Mouse (Mus musculus): Measurements from ENCODE around the gene Atp10a. TPM values are rescaled to one million over a fixed set of nuclear protein-coding genes. Genes with fewer than 3 reads are reported as not detected.

Gene Atp10a
- polyA plus RNA-seq, 1 experiment from 2014 or later, result 2.7 TPM

- Histone ChIP-seq H3K27me3 (ENCODE audit: control insufficient read depth, insufficient read depth, low read length) (no peaks in the 10 kb centered on the region), H3K4me3 (ENCODE audit: low read depth, low read length) (no peak overlapping the region), H3K4me2 (ENCODE audit: low read depth, low read length, severe bottlenecking) (no peak overlapping the region), H3K36me3 (ENCODE audit: control insufficient read depth, insufficient read depth, low read length) (no peaks in the 10 kb centered on the region), H3K9ac (ENCODE audit: low read length) (no peak overlapping the region), H3K9me3 (ENCODE audit: control insufficient read depth, low read length) (no peaks in the 10 kb centered on the region), H3K4me1 (replicated peaks; ENCODE audit: control insufficient read depth, insufficient read depth, low read length) (no peaks in the 10 kb centered on the region), H3K27ac (ENCODE audit: low read depth, low read length) (no peak overlapping the region)
- DNase-seq (ENCODE audit: low spot score) (no peak), ATAC-seq (replicated peaks; ENCODE audit: low FRiP score) (no peak)
- 61% methylated on average over 1 of the region's 1 CpGs for WGBS
These were observed 8.6 kb upstream of the Atp10a start for GRCm38 (mm10) chr7:58647404-58647803.

- peak; percentile 87 for DNase-seq (ENCODE audit: low spot score)
- Histone ChIP-seq H3K36me3 (ENCODE audit: control insufficient read depth, insufficient read depth, low read length) (no peaks in the 10 kb centered on the region), H3K4me1 (replicated peaks; ENCODE audit: control insufficient read depth, insufficient read depth, low read length) (0 out of 2 replicates have a peak, but pooled peaks cover 2% of the 10 kb centered on the region), H3K9me3 (ENCODE audit: control insufficient read depth, low read length) (no peaks in the 10 kb centered on the region), H3K27ac (ENCODE audit: low read depth, low read length) (peak overlapping the region; percentile 53; the same call in 1 of the 2 replicates), H3K4me2 (ENCODE audit: low read depth, low read length, severe bottlenecking) (peak overlapping the region; percentile 86), H3K27me3 (ENCODE audit: control insufficient read depth, insufficient read depth, low read length) (no peaks in the 10 kb centered on the region), H3K4me3 (ENCODE audit: low read depth, low read length) (peak overlapping the region; percentile 66), H3K9ac (ENCODE audit: low read length) (peak overlapping the region; percentile 78)
- WGBS, result under 1% methylated on average over 60 of the region's 81 CpGs
- ATAC-seq (replicated peaks; ENCODE audit: low FRiP score), result peak; percentile 94
These were observed 2.2 kb downstream of the Atp10a start for GRCm38 (mm10) chr7:58657913-58658789.

GRCm38 (mm10) chr7:58658790-58659405, 2.9 kb downstream of the Atp10a start:
- H3K4me3 ChIP-seq (ENCODE audit: low read depth, low read length), result peak overlapping the region; percentile 66
- no peak overlapping the region for H3K27ac ChIP-seq (ENCODE audit: low read depth, low read length)
- H3K9me3 ChIP-seq (ENCODE audit: control insufficient read depth, low read length), result no peaks in the 10 kb centered on the region
- no peaks in the 10 kb centered on the region for H3K27me3 ChIP-seq (ENCODE audit: control insufficient read depth, insufficient read depth, low read length)
- WGBS, result 27% methylated on average over 14 of the region's 14 CpGs
- no peaks in the 10 kb centered on the region for H3K36me3 ChIP-seq (ENCODE audit: control insufficient read depth, insufficient read depth, low read length)
- peak overlapping the region; percentile 78 for H3K9ac ChIP-seq (ENCODE audit: low read length)
- peak overlapping the region; percentile 86 for H3K4me2 ChIP-seq (ENCODE audit: low read depth, low read length, severe bottlenecking)
- DNase-seq (ENCODE audit: low spot score) (no peak), ATAC-seq (replicated peaks; ENCODE audit: low FRiP score) (peak; percentile 34)
- 0 out of 2 replicates have a peak, but pooled peaks cover 2% of the 10 kb centered on the region for H3K4me1 ChIP-seq (replicated peaks; ENCODE audit: control insufficient read depth, insufficient read depth, low read length)

GRCm38 (mm10) chr7:58660046-58660445, 4.1 kb downstream of the Atp10a start:
- no peaks in the 10 kb centered on the region for H3K27me3 ChIP-seq (ENCODE audit: control insufficient read depth, insufficient read depth, low read length)
- ATAC-seq (replicated peaks; ENCODE audit: low FRiP score), result no peak
- no peak overlapping the region for H3K9ac ChIP-seq (ENCODE audit: low read length)
- H3K4me2 ChIP-seq (ENCODE audit: low read depth, low read length, severe bottlenecking), result no peak overlapping the region
- no peaks in the 10 kb centered on the region for H3K9me3 ChIP-seq (ENCODE audit: control insufficient read depth, low read length)
- H3K4me1 ChIP-seq (replicated peaks; ENCODE audit: control insufficient read depth, insufficient read depth, low read length), result 0 out of 2 replicates have a peak, but pooled peaks cover 2% of the 10 kb centered on the region
- H3K4me3 ChIP-seq (ENCODE audit: low read depth, low read length), result no peak overlapping the region
- H3K36me3 ChIP-seq (ENCODE audit: control insufficient read depth, insufficient read depth, low read length), result no peaks in the 10 kb centered on the region
- no peak for DNase-seq (ENCODE audit: low spot score)
- no peak overlapping the region for H3K27ac ChIP-seq (ENCODE audit: low read depth, low read length)

GRCm38 (mm10) chr7:58660665-58661064, 4.7 kb downstream of the Atp10a start:
- Histone ChIP-seq H3K27me3 (ENCODE audit: control insufficient read depth, insufficient read depth, low read length) (no peaks in the 10 kb centered on the region), H3K4me1 (replicated peaks; ENCODE audit: control insufficient read depth, insufficient read depth, low read length) (0 out of 2 replicates have a peak, but pooled peaks cover 2% of the 10 kb centered on the region), H3K9ac (ENCODE audit: low read length) (no peak overlapping the region), H3K27ac (ENCODE audit: low read depth, low read length) (no peak overlapping the region), H3K9me3 (ENCODE audit: control insufficient read depth, low read length) (no peaks in the 10 kb centered on the region), H3K36me3 (ENCODE audit: control insufficient read depth, insufficient read depth, low read length) (no peaks in the 10 kb centered on the region), H3K4me2 (ENCODE audit: low read depth, low read length, severe bottlenecking) (no peak overlapping the region), H3K4me3 (ENCODE audit: low read depth, low read length) (no peak overlapping the region)
- WGBS, result 96% methylated on average over 5 of the region's 5 CpGs
- DNase-seq (ENCODE audit: low spot score) (no peak), ATAC-seq (replicated peaks; ENCODE audit: low FRiP score) (no peak)

GRCm38 (mm10) chr7:58661076-58661475, 5.1 kb downstream of the Atp10a start:
- DNase-seq (ENCODE audit: low spot score), result no peak
- H3K4me2 ChIP-seq (ENCODE audit: low read depth, low read length, severe bottlenecking), result no peak overlapping the region
- H3K27ac ChIP-seq (ENCODE audit: low read depth, low read length), result no peak overlapping the region
- no peaks in the 10 kb centered on the region for H3K27me3 ChIP-seq (ENCODE audit: control insufficient read depth, insufficient read depth, low read length)
- ATAC-seq (replicated peaks; ENCODE audit: low FRiP score), result no peak
- H3K4me1 ChIP-seq (replicated peaks; ENCODE audit: control insufficient read depth, insufficient read depth, low read length), result 0 out of 2 replicates have a peak, but pooled peaks cover 2% of the 10 kb centered on the region
- no peak overlapping the region for H3K4me3 ChIP-seq (ENCODE audit: low read depth, low read length)
- no peaks in the 10 kb centered on the region for H3K36me3 ChIP-seq (ENCODE audit: control insufficient read depth, insufficient read depth, low read length)
- WGBS, result 89% methylated on average over 7 of the region's 7 CpGs
- H3K9ac ChIP-seq (ENCODE audit: low read length), result no peak overlapping the region
- H3K9me3 ChIP-seq (ENCODE audit: control insufficient read depth, low read length), result no peaks in the 10 kb centered on the region

- 17% methylated on average over 1 of the region's 1 CpGs for WGBS
- Histone ChIP-seq H3K27me3 (ENCODE audit: control insufficient read depth, insufficient read depth, low read length) (no peaks in the 10 kb centered on the region), H3K4me1 (replicated peaks; ENCODE audit: control insufficient read depth, insufficient read depth, low read length) (no peaks in the 10 kb centered on the region), H3K36me3 (ENCODE audit: control insufficient read depth, insufficient read depth, low read length) (no peaks in the 10 kb centered on the region), H3K9ac (ENCODE audit: low read length) (no peak overlapping the region), H3K4me3 (ENCODE audit: low read depth, low read length) (no peak overlapping the region), H3K9me3 (ENCODE audit: control insufficient read depth, low read length) (no peaks in the 10 kb centered on the region; the same call in 1 of the 2 replicates), H3K4me2 (ENCODE audit: low read depth, low read length, severe bottlenecking) (no peak overlapping the region), H3K27ac (ENCODE audit: low read depth, low read length) (no peak overlapping the region)
- no peak for ATAC-seq (replicated peaks; ENCODE audit: low FRiP score)
- DNase-seq (ENCODE audit: low spot score), result no peak
These were observed 12.7 kb downstream of the Atp10a start for GRCm38 (mm10) chr7:58668617-58669016.

- Histone ChIP-seq H3K4me3 (ENCODE audit: low read depth, low read length) (no peak overlapping the region), H3K27ac (ENCODE audit: low read depth, low read length) (no peak overlapping the region), H3K9ac (ENCODE audit: low read length) (no peak overlapping the region), H3K27me3 (ENCODE audit: control insufficient read depth, insufficient read depth, low read length) (no peaks in the 10 kb centered on the region), H3K9me3 (ENCODE audit: control insufficient read depth, low read length) (no peaks in the 10 kb centered on the region; the same call in 1 of the 2 replicates), H3K4me2 (ENCODE audit: low read depth, low read length, severe bottlenecking) (no peak overlapping the region), H3K36me3 (ENCODE audit: control insufficient read depth, insufficient read depth, low read length) (no peaks in the 10 kb centered on the region), H3K4me1 (replicated peaks; ENCODE audit: control insufficient read depth, insufficient read depth, low read length) (no peaks in the 10 kb centered on the region)
- WGBS, result 50% methylated on average over 3 of the region's 3 CpGs
- DNase-seq (ENCODE audit: low spot score) (no peak), ATAC-seq (replicated peaks; ENCODE audit: low FRiP score) (no peak)
These were observed 20.1 kb downstream of the Atp10a start for GRCm38 (mm10) chr7:58676075-58676474.

All from forebrain, embryonic 11.5 days (tissue).